Mouse (Mus musculus) hindbrain, embryonic 14.5 days (tissue): ENCODE measurements at regions not wholly inside any gene's neighbourhood (a gene's known extent, or its start where the extent isn't known, plus 50 kb on each side); places are given as distances from the start of the nearest gene placed in this dataset.

Source experiments
- ATAC-seq: fragments of 200-750 bp; cut with Nextera tagmentation; 2 replicates; pipeline ENCODE4 v1.8.0; 2017; ENCODE audit warnings: moderate number of reproducible peaks, mild to moderate bottlenecking, moderate TSS enrichment, moderate library complexity; ENCODE audit not compliant: low FRiP score
- DNase-seq: peaks from one replicate; pipeline ENCODE4 v3.0.0-alpha.2; 2015; ENCODE audit warnings: low spot score
- H3K27ac ChIP-seq: fragments of 300-500 bp; sonication (generic); 2 replicates; pipeline ENCODE4 v1.5.1; 2014; ENCODE audit warnings: mild to moderate bottlenecking, moderate library complexity
- H3K27me3 ChIP-seq: fragments of 300-500 bp; sonication (generic); 2 replicates; pipeline ENCODE4 v1.6.1; 2014; ENCODE audit warnings: mild to moderate bottlenecking, low read length, mixed read lengths; ENCODE audit not compliant: control insufficient read depth, insufficient read depth
- H3K36me3 ChIP-seq: fragments of 300-500 bp; sonication (generic); replicated peaks from 2 replicates; pipeline ENCODE4 v1.6.1; 2014; ENCODE audit not compliant: control insufficient read depth, insufficient read depth
- H3K4me1 ChIP-seq: fragments of 300-500 bp; sonication (generic); replicated peaks from 2 replicates; pipeline ENCODE4 v1.6.1; 2014; ENCODE audit warnings: antibody characterized with exemption, low read length, mixed read lengths; ENCODE audit not compliant: control insufficient read depth, insufficient read depth
- H3K4me2 ChIP-seq: fragments of 300-500 bp; sonication (generic); replicated peaks from 2 replicates; pipeline ENCODE4 v1.6.1; 2014; ENCODE audit warnings: mild to moderate bottlenecking, moderate library complexity
- H3K4me3 ChIP-seq: fragments of 300-500 bp; sonication (generic); replicated peaks from 2 replicates; pipeline ENCODE4 v1.5.1; 2014; ENCODE audit warnings: mild to moderate bottlenecking, low read length
- H3K9ac ChIP-seq: fragments of 300-500 bp; sonication (generic); 2 replicates; pipeline ENCODE4 v1.6.1; 2014
- H3K9me3 ChIP-seq: fragments of 300-500 bp; sonication (generic); 2 replicates; pipeline ENCODE4 v1.6.1; 2016; ENCODE audit warnings: low read length; ENCODE audit not compliant: control insufficient read depth
- WGBS: fragments of 180-500 bp; shearing (Covaris S2); extraction: QIAGEN DNeasy Blood & Tissue Kit; methylation state at CpG from one replicate; pipeline ENCODE4 v1.1.7; 2014; 5-methylcytosine and 5-hydroxymethylcytosine counted together

DNA sequence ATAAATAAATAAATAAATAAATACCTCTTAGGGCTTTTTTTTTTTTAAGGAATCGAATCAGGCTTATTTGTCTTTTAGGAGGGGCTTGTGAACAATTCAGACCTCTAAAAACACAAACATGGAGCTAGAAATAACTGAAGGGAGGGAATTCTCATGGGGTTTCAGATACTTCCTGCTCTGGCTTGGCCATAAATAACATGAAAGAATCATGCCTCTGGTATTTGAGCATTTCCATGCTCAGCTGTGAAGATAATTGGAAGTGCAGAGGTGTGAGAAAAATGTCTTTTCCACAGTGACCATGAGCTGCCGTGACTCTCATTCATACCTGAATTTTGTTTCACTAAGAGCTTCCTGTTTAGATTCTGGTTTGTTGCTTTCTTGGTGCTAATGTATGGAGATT is 86.3 kb upstream of the Itga1 start:
- no peaks in the 10 kb centered on the region for H3K9me3 ChIP-seq
- H3K4me2 ChIP-seq = no peak overlapping the region
- 85% methylated on average over 2 of the region's 2 CpGs for WGBS
- DNase-seq (no peak), ATAC-seq (no peak)
- H3K27ac ChIP-seq = no peak overlapping the region
- H3K27me3 ChIP-seq = no peaks in the 10 kb centered on the region
- H3K4me3 ChIP-seq = no peak overlapping the region
- no peaks in the 10 kb centered on the region for H3K36me3 ChIP-seq
- no peaks in the 10 kb centered on the region for H3K4me1 ChIP-seq
- H3K9ac ChIP-seq = no peak overlapping the region

- WGBS = 90% methylated on average over 3 of the region's 3 CpGs
- H3K27me3 ChIP-seq = no peaks in the 10 kb centered on the region
- no peak overlapping the region for H3K4me3 ChIP-seq
- no peak overlapping the region for H3K4me2 ChIP-seq
- no peak overlapping the region for H3K27ac ChIP-seq
- ATAC-seq = no peak
- H3K9ac ChIP-seq = no peak overlapping the region
- H3K9me3 ChIP-seq = no peaks in the 10 kb centered on the region
- no peak for DNase-seq
- H3K4me1 ChIP-seq = no peaks in the 10 kb centered on the region
- H3K36me3 ChIP-seq = no peaks in the 10 kb centered on the region
These were observed 85.6 kb upstream of the Itga1 start for GRCm38 (mm10) chr13:115187356-115187755.

- no peak overlapping the region for H3K27ac ChIP-seq
- H3K27me3 ChIP-seq = no peaks in the 10 kb centered on the region
- WGBS = 85% methylated on average over 6 of the region's 6 CpGs
- no peaks in the 10 kb centered on the region for H3K4me1 ChIP-seq
- DNase-seq = no peak
- no peaks in the 10 kb centered on the region for H3K36me3 ChIP-seq
- no peak overlapping the region for H3K4me2 ChIP-seq
- no peaks in the 10 kb centered on the region for H3K9me3 ChIP-seq
- H3K4me3 ChIP-seq = no peak overlapping the region
- H3K9ac ChIP-seq = no peak overlapping the region
- ATAC-seq = no peak
These were observed 80.6 kb upstream of the Itga1 start for GRCm38 (mm10) chr13:115182211-115182870.

DNA sequence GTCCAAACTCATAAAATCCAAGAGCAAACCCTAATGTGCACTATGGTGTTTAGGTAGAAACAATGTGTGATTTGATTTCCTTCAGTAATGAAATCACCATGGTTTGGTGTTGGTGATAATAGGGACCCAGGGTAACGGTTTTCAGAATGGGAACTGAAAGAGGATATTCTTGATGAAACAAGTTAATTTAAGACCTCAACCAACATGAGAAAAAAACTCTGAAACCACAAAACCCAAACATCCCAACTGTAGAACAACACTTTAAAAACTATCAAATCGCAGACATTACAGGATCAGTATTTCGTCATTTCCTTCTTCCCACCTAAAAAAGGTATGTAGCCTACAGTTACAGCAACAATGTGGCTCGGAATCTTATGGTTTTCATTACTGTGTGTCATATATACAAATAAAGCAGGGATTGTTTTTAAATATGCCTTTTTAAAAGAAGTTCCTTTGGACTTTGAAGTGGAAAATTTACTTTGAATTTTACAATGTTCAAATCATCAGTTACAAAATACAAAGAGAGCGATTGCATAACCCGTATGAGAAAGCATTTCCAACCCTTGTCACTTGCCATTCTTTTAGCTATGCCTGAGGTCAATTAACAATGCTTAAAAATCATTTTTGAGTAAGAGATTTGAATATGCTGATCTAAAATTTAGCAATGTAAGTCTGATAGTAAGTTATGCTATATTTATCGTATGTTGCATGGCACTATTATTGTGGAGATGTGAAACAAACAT is 76.6 kb upstream of the Itga1 start:
- Histone ChIP-seq H3K9me3 (no peaks in the 10 kb centered on the region), H3K27me3 (no peaks in the 10 kb centered on the region), H3K4me2 (no peak overlapping the region), H3K4me3 (no peak overlapping the region), H3K4me1 (no peaks in the 10 kb centered on the region), H3K27ac (no peak overlapping the region), H3K9ac (no peak overlapping the region), H3K36me3 (no peaks in the 10 kb centered on the region)
- 91% methylated on average over 7 of the region's 7 CpGs for WGBS
- DNase-seq = no peak
- ATAC-seq = no peak

DNA sequence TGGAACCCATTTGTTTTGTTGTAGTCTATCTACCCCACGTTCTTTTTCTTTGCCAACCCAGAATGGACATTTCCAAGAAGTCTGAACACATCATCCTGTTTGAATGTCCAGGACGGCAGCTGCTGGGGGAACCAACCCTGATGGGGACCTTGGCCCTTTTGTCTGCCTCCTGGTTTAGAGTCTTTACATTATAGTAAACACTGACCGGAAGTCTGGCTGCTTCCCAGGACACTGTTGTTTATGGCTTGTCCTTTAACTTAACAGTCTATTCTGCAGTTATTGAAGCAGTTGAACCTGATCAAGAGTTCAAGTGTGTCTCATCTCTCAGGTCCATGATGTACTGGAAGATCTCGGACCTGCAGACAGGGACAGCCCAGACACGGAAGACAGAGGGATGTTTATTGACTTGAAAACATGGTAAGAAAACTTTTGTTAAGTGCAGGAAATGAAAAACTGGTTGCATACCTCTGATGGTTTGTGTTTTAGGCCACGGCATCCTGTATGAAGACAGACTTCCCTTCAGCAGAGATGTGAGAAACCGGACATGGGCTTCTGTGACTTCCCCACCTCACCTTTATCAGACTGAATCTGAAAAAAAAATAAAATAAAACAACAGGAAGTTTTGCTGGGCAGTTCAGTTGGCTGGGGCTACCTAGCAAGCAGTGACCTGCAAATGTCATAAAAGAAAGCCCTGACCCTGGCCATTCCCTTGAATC is 69.7 kb upstream of the Itga1 start:
- ATAC-seq (no peak), DNase-seq (no peak)
- no peak overlapping the region for H3K9ac ChIP-seq
- H3K4me2 ChIP-seq = no peak overlapping the region
- no peaks in the 10 kb centered on the region for H3K9me3 ChIP-seq
- WGBS = 85% methylated on average over 7 of the region's 7 CpGs
- H3K4me1 ChIP-seq = no peaks in the 10 kb centered on the region
- no peaks in the 10 kb centered on the region for H3K27me3 ChIP-seq
- no peak overlapping the region for H3K27ac ChIP-seq
- H3K4me3 ChIP-seq = no peak overlapping the region
- no peaks in the 10 kb centered on the region for H3K36me3 ChIP-seq

GRCm38 (mm10) chr13:115165981-115166380 is 64.2 kb upstream of the Itga1 start:
- no peak for ATAC-seq
- no peaks in the 10 kb centered on the region for H3K9me3 ChIP-seq
- 89% methylated on average over 3 of the region's 3 CpGs for WGBS

GRCm38 (mm10) chr13:115162689-115163413 is 61.1 kb upstream of the Itga1 start:
- no peak for DNase-seq
- Histone ChIP-seq H3K4me3 (no peak overlapping the region), H3K9me3 (no peaks in the 10 kb centered on the region), H3K4me1 (no peaks in the 10 kb centered on the region), H3K4me2 (no peak overlapping the region), H3K9ac (no peak overlapping the region), H3K27me3 (no peaks in the 10 kb centered on the region), H3K27ac (no peak overlapping the region), H3K36me3 (no peaks in the 10 kb centered on the region)
- no peak for ATAC-seq
- 85% methylated on average over 4 of the region's 4 CpGs for WGBS

More at GRCm38 (mm10) chr13:115165981-115166380, 64.2 kb upstream of the Itga1 start:
- no peaks in the 10 kb centered on the region for H3K27me3 ChIP-seq
- H3K27ac ChIP-seq = no peak overlapping the region
- H3K4me2 ChIP-seq = no peak overlapping the region
- no peak overlapping the region for H3K9ac ChIP-seq
- H3K4me3 ChIP-seq = no peak overlapping the region
- DNase-seq = no peak
- H3K36me3 ChIP-seq = no peaks in the 10 kb centered on the region
- H3K4me1 ChIP-seq = no peaks in the 10 kb centered on the region

- Histone ChIP-seq H3K4me2 (no peak overlapping the region), H3K4me3 (no peak overlapping the region), H3K4me1 (no peaks in the 10 kb centered on the region), H3K27me3 (no peaks in the 10 kb centered on the region), H3K36me3 (no peaks in the 10 kb centered on the region), H3K27ac (no peak overlapping the region), H3K9me3 (no peaks in the 10 kb centered on the region), H3K9ac (no peak overlapping the region)
- WGBS = 86% methylated on average over 4 of the region's 4 CpGs
- DNase-seq = no peak
- ATAC-seq = no peak
These were observed 57.6 kb upstream of the Itga1 start for GRCm38 (mm10) chr13:115159386-115159785.
